Mouse (Mus musculus) MEL (cell line): ENCODE results near the gene Rpap1. TPM values are rescaled to one million over a fixed set of nuclear protein-coding genes. Genes with fewer than 3 reads are reported as not detected.

Experiments used
- DNase-seq: peaks from one replicate; pipeline ENCODE4 v3.0.0; 2011; ENCODE audit warnings: low read depth, low spot score
- H3K27ac ChIP-seq: 2 replicates; pipeline ENCODE4 v1.5.1; 2012; ENCODE audit warnings: low read depth, mild to moderate bottlenecking, control low read depth, low read length, moderate library complexity; ENCODE audit not compliant: control insufficient read depth
- H3K27me3 ChIP-seq, 2 experiments: fragments of 150-350 bp in 1 of 2; sonication (generic) in 1 of 2; 2 replicates each; pipeline ENCODE4 v1.6.1; 2012; ENCODE audit warnings: low read length in 2 of 2, mild to moderate bottlenecking in 2 of 2, improper control_type of control experiment in 1 of 2, moderate library complexity in 1 of 2; ENCODE audit not compliant: insufficient read depth in 2 of 2, control insufficient read depth in 1 of 2
- H3K36me3 ChIP-seq, 2 experiments: 2 replicates each; pipeline ENCODE4 v1.6.1; 2012 to 2014; ENCODE audit warnings: low read length in 2 of 2, improper control_type of control experiment in 1 of 2, inconsistent platforms in 1 of 2, mild to moderate bottlenecking in 1 of 2; ENCODE audit not compliant: insufficient read depth in 2 of 2, control insufficient read depth in 1 of 2
- H3K4me1 ChIP-seq, 2 experiments: fragments of 150-350 bp in 1 of 2; sonication (generic) in 1 of 2; 2 replicates each; pipeline ENCODE4 v1.6.1; 2012; ENCODE audit warnings: low read length in 2 of 2, improper control_type of control experiment in 1 of 2, mild to moderate bottlenecking in 1 of 2; ENCODE audit not compliant: insufficient read depth in 2 of 2, control insufficient read depth in 1 of 2
- H3K4me3 ChIP-seq, 2 experiments: fragments of 150-350 bp in 1 of 2; sonication (generic) in 1 of 2; 2 replicates each; pipeline ENCODE4 v1.5.1; 2012; ENCODE audit warnings: low read depth in 2 of 2, low read length in 2 of 2, mild to moderate bottlenecking in 2 of 2, moderate library complexity in 2 of 2, control low read depth in 1 of 2, improper control_type of control experiment in 1 of 2; ENCODE audit not compliant: control insufficient read depth in 1 of 2, insufficient read depth in 1 of 2
- H3K79me2 ChIP-seq: 2 replicates; pipeline ENCODE4 v1.6.1; 2012; ENCODE audit warnings: mild to moderate bottlenecking, low read length, moderate library complexity; ENCODE audit not compliant: control insufficient read depth, poor library complexity, insufficient read depth
- H3K9ac ChIP-seq: 2 replicates; pipeline ENCODE4 v1.6.1; 2012; ENCODE audit warnings: low read depth, mild to moderate bottlenecking, control low read depth, low read length, moderate library complexity; ENCODE audit not compliant: control insufficient read depth, poor library complexity, severe bottlenecking
- H3K9me3 ChIP-seq: fragments of 150-350 bp; sonication (generic); replicated peaks from 2 replicates; pipeline ENCODE4 v1.6.1; 2012; ENCODE audit warnings: mild to moderate bottlenecking, low read length, improper control_type of control experiment, moderate library complexity; ENCODE audit not compliant: insufficient read depth
- BHLHE40 ChIP-seq: IDR thresholded peaks from 2 replicates; pipeline ENCODE4 v1.6.1; 2012; ENCODE audit warnings: low read depth, mild to moderate bottlenecking, inconsistent platforms, low read length, improper control_type of control experiment, borderline replicate concordance
- CHD1 ChIP-seq: IDR thresholded peaks from 2 replicates; pipeline ENCODE4 v1.6.1; 2012; ENCODE audit warnings: low read depth, mild to moderate bottlenecking, inconsistent platforms, low read length, improper control_type of control experiment
- CHD2 ChIP-seq: IDR thresholded peaks from 2 replicates; pipeline ENCODE4 v1.6.1; 2011; ENCODE audit warnings: low read length, improper control_type of control experiment
- CTCF ChIP-seq, 3 experiments: IDR thresholded peaks in 2 of 3; conservative IDR thresholded peaks in 1 of 3; 2 replicates each; pipeline ENCODE4 v1.5.1; 2011 to 2012; ENCODE audit warnings: low read length in 3 of 3, low read depth in 2 of 3, mild to moderate bottlenecking in 2 of 3, improper control_type of control experiment in 1 of 3, inconsistent platforms in 1 of 3, mixed read lengths in 1 of 3, moderate library complexity in 1 of 3; ENCODE audit not compliant: control insufficient read depth in 1 of 3, insufficient read depth in 1 of 3, poor library complexity in 1 of 3, severe bottlenecking in 1 of 3
- E2F4 ChIP-seq: IDR thresholded peaks from 2 replicates; pipeline ENCODE4 v1.6.1; 2011; ENCODE audit warnings: low read depth, low read length, improper control_type of control experiment, borderline replicate concordance
- ELF1 ChIP-seq: IDR thresholded peaks from 2 replicates; pipeline ENCODE4 v1.6.1; 2014; ENCODE audit warnings: low read depth, mild to moderate bottlenecking, inconsistent platforms, low read length, improper control_type of control experiment, moderate library complexity
- EP300 ChIP-seq, 2 experiments: IDR thresholded peaks; 2 replicates each; pipeline ENCODE4 v1.6.1; 2011; ENCODE audit warnings: improper control_type of control experiment in 2 of 2, low read length in 2 of 2, low read depth in 1 of 2, mild to moderate bottlenecking in 1 of 2
- GABPA ChIP-seq: IDR thresholded peaks from 2 replicates; pipeline ENCODE4 v1.6.1; 2012; ENCODE audit warnings: low read depth, mild to moderate bottlenecking, inconsistent platforms, low read length, improper control_type of control experiment, moderate library complexity
- GATA1 ChIP-seq: IDR thresholded peaks from 2 replicates; pipeline ENCODE4 v1.6.1; 2011; ENCODE audit warnings: low read depth, low read length, improper control_type of control experiment
- HCFC1 ChIP-seq: IDR thresholded peaks from 2 replicates; pipeline ENCODE4 v1.6.1; 2012; ENCODE audit warnings: low read depth, mild to moderate bottlenecking, inconsistent platforms, low read length, improper control_type of control experiment, moderate library complexity
- JUND ChIP-seq: IDR thresholded peaks from 2 replicates; pipeline ENCODE4 v1.6.1; 2011; ENCODE audit warnings: low read depth, mild to moderate bottlenecking, improper control_type of control experiment, low read length
- MAFK ChIP-seq: IDR thresholded peaks from 2 replicates; pipeline ENCODE4 v1.6.1; 2011; ENCODE audit warnings: low read depth, mild to moderate bottlenecking, low read length, improper control_type of control experiment, borderline replicate concordance
- MAX ChIP-seq: IDR thresholded peaks from 2 replicates; pipeline ENCODE4 v1.6.1; 2011; ENCODE audit warnings: low read length, improper control_type of control experiment
- MAZ ChIP-seq: IDR thresholded peaks from 2 replicates; pipeline ENCODE4 v1.6.1; 2012; ENCODE audit warnings: low read depth, mild to moderate bottlenecking, inconsistent platforms, low read length, improper control_type of control experiment
- MEF2A ChIP-seq: IDR thresholded peaks from 2 replicates; pipeline ENCODE4 v1.6.1; 2014; ENCODE audit warnings: low read depth, mild to moderate bottlenecking, inconsistent platforms, low read length, improper control_type of control experiment; ENCODE audit not compliant: poor library complexity, insufficient replicate concordance, severe bottlenecking; ENCODE audit errors: extremely low read depth
- MXI1 ChIP-seq: IDR thresholded peaks from 2 replicates; pipeline ENCODE4 v1.6.1; 2011; ENCODE audit warnings: mild to moderate bottlenecking, low read depth, low read length, improper control_type of control experiment
- MYB ChIP-seq: IDR thresholded peaks from 2 replicates; pipeline ENCODE4 v1.6.1; 2011; ENCODE audit warnings: mild to moderate bottlenecking, low read depth, low read length, improper control_type of control experiment
- MYC ChIP-seq: IDR thresholded peaks from 2 replicates; pipeline ENCODE4 v1.6.1; 2011; ENCODE audit warnings: low read depth, mild to moderate bottlenecking, low read length, improper control_type of control experiment, moderate library complexity
- NELFE ChIP-seq: IDR thresholded peaks from 2 replicates; pipeline ENCODE4 v1.6.1; 2011; ENCODE audit warnings: low read depth, low read length, improper control_type of control experiment
- NRF1 ChIP-seq: IDR thresholded peaks from 2 replicates; pipeline ENCODE4 v1.6.1; 2014; ENCODE audit warnings: low read depth, mild to moderate bottlenecking, inconsistent platforms, low read length, improper control_type of control experiment, moderate library complexity; ENCODE audit not compliant: poor library complexity, insufficient read depth, severe bottlenecking
- POLR2A ChIP-seq, 2 experiments: IDR thresholded peaks; 2 replicates each; pipeline ENCODE4 v1.6.1; 2011 to 2012; ENCODE audit warnings: low read length in 2 of 2, mild to moderate bottlenecking in 2 of 2, control low read depth in 1 of 2, improper control_type of control experiment in 1 of 2, low read depth in 1 of 2, moderate library complexity in 1 of 2; ENCODE audit not compliant: control insufficient read depth in 1 of 2, insufficient read depth in 1 of 2, poor library complexity in 1 of 2
- POLR2AphosphoS2 ChIP-seq: IDR thresholded peaks from 2 replicates; pipeline ENCODE4 v1.6.1; 2011; ENCODE audit warnings: low read length, improper control_type of control experiment
- POLR2AphosphoS5 ChIP-seq: IDR thresholded peaks from 2 replicates; pipeline ENCODE4 v1.6.1; 2012; ENCODE audit warnings: low read depth, borderline replicate concordance, mild to moderate bottlenecking, inconsistent platforms, low read length, moderate library complexity, mixed read lengths
- RAD21 ChIP-seq: IDR thresholded peaks from 2 replicates; pipeline ENCODE4 v1.6.1; 2011; ENCODE audit warnings: mild to moderate bottlenecking, low read depth, low read length, improper control_type of control experiment
- RCOR1 ChIP-seq: IDR thresholded peaks from 2 replicates; pipeline ENCODE4 v1.6.1; 2012; ENCODE audit warnings: low read depth, mild to moderate bottlenecking, inconsistent platforms, low read length, improper control_type of control experiment
- SIN3A ChIP-seq: IDR thresholded peaks from 2 replicates; pipeline ENCODE4 v1.6.1; 2012; ENCODE audit warnings: low read length, improper control_type of control experiment, inconsistent platforms
- SMC3 ChIP-seq: IDR thresholded peaks from 2 replicates; pipeline ENCODE4 v1.6.1; 2011; ENCODE audit warnings: low read depth, low read length, improper control_type of control experiment
- TAL1 ChIP-seq: IDR thresholded peaks from 2 replicates; pipeline ENCODE4 v1.6.1; 2012; ENCODE audit warnings: mild to moderate bottlenecking, inconsistent platforms, low read length, moderate library complexity, mixed read lengths
- TBP ChIP-seq: IDR thresholded peaks from 2 replicates; pipeline ENCODE4 v1.8.0; 2011; ENCODE audit warnings: low read depth, low read length, improper control_type of control experiment
- TCF12 ChIP-seq: IDR thresholded peaks from 2 replicates; pipeline ENCODE4 v1.6.1; 2014; ENCODE audit warnings: low read depth, mild to moderate bottlenecking, inconsistent platforms, low read length, improper control_type of control experiment, moderate library complexity
- UBTF ChIP-seq: IDR thresholded peaks from 2 replicates; pipeline ENCODE4 v1.6.1; 2012; ENCODE audit warnings: low read depth, mild to moderate bottlenecking, inconsistent platforms, low read length, improper control_type of control experiment, moderate library complexity, borderline replicate concordance; ENCODE audit not compliant: insufficient read depth
- USF1 ChIP-seq: IDR thresholded peaks from 2 replicates; pipeline ENCODE4 v1.6.1; 2014; ENCODE audit warnings: low read depth, mild to moderate bottlenecking, inconsistent platforms, low read length, improper control_type of control experiment, moderate library complexity
- USF2 ChIP-seq, 2 experiments: IDR thresholded peaks; 2 replicates each; pipeline ENCODE4 v1.6.1; 2011 to 2012; ENCODE audit warnings: improper control_type of control experiment in 2 of 2, low read length in 2 of 2, borderline replicate concordance in 1 of 2, inconsistent platforms in 1 of 2, low read depth in 1 of 2, mild to moderate bottlenecking in 1 of 2; ENCODE audit not compliant: insufficient read depth in 1 of 2
- ZC3H11A ChIP-seq: IDR thresholded peaks from 2 replicates; pipeline ENCODE4 v1.6.1; 2012; ENCODE audit warnings: low read depth, mild to moderate bottlenecking, inconsistent platforms, low read length, improper control_type of control experiment
- ZMIZ1 ChIP-seq: IDR thresholded peaks from 2 replicates; pipeline ENCODE4 v1.6.1; 2012; ENCODE audit warnings: low read depth, mild to moderate bottlenecking, inconsistent platforms, low read length, improper control_type of control experiment, moderate library complexity
- ZNF384 ChIP-seq: IDR thresholded peaks from 2 replicates; pipeline ENCODE4 v1.6.1; 2012; ENCODE audit warnings: low read depth, mild to moderate bottlenecking, inconsistent platforms, low read length, improper control_type of control experiment
- polyA plus RNA-seq, 2 experiments: library from polyadenylated mRNA; stranded (reverse) in 1 of 2; unstranded in 1 of 2; fragments of >175 nt in 1 of 2; fragments of >200 nt in 1 of 2; gene quantifications; 2 replicates each; pipeline versions ENCODE4 v1.2.1 to v1.2.4; 2012; ENCODE audit warnings: low replicate concordance in 2 of 2, low read depth in 1 of 2; ENCODE audit not compliant: insufficient read length in 2 of 2, insufficient read depth in 1 of 2, missing spikeins in 1 of 2
- total RNA-seq: library from RNA; depleted of rRNA; stranded (reverse); fragments of 300-350 nt; gene quantifications from 2 replicates; pipeline ENCODE4 v1.2.3, GENCODE M21; 2012; rRNA removed

The Rpap1 gene
- total RNA-seq (12.9 and 13.6 TPM in 2 replicates), polyA plus RNA-seq (10 to 100 TPM in 1 of 2 experiments, not detected in 1; 26.8 TPM)

DNA sequence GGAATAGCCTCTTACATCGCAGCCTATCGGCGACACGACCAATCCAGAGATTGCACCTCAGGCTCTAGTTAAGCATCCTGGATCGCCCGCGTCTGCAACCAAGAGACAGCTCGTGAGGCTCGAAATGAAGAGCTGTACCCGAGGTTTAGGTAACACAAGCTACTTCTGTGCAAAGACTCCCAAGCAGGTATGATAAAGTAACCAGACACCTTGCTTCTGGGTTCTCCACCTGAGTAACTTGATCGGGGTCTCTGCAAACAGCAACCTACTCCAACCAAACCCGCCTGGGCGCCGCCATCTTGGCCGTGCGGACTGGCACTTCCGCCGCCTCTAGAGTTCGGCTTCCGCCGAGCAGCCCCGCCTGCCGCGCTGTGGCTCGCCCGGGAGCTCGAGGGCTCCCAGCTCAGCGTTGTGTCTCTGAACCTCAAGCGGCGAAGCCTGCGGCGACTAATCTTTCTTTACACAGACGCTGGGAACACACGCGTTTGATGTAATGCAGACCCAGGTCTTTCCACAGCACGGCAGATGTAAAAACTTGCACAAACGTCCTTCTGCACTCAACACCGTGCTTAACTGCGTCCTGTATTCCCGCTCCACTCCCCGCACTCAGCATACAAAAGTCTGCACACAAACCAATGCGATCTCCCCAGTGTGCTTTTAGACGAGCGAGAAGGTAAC, at the start of gene Rpap1:
Gene Rpap1, minus strand, starts transcription at position 332 of the 678 bp plus-strand sequence.
- Histone ChIP-seq H3K4me3 (peak within 1 kb of the TSS; percentile 87 to 98), H3K79me2 (peaks cover 1% of the 10 kb centered on the region), H3K36me3 (peaks cover 0 to 5% of the 10 kb centered on the region in 2 experiments; a peak in 2 of 4 replicates), H3K9ac (peak within 1 kb of the TSS; percentile 77), H3K9me3 (no peaks in the 10 kb centered on the region), H3K27ac (peak within 1 kb of the TSS; percentile 66), H3K4me1 (peaks cover 0 to 6% of the 10 kb centered on the region in 2 experiments; a peak in 2 of 4 replicates), H3K27me3 (no peaks in the 10 kb centered on the region)
- peak; percentile 90 for DNase-seq
- peak; percentile 87 for TF ChIP-seq TCF12
- peak; percentile 90 to 98 for TF ChIP-seq POLR2A (IDR thresholded peaks at IDR 0.05; ENCODE audit: control insufficient read depth in 1 of 2, insufficient read depth in 1 of 2, low read depth in 1 of 2, low read length in 2 of 2, poor library complexity in 1 of 2)
- peak; percentile 85 for TF ChIP-seq POLR2AphosphoS2
- peak; percentile 81 for TF ChIP-seq ZMIZ1
- TF ChIP-seq ELF1, result 0 out of 2 replicates have a peak, but pooled peaks have one; percentile 18
- no peak for TF ChIP-seq SMC3
- TF ChIP-seq ZNF384, result no peak
- TF ChIP-seq MAZ, result 0 out of 2 replicates have a peak, but pooled peaks have one; percentile 8
- peak; percentile 94 for TF ChIP-seq NELFE
- no peak for TF ChIP-seq UBTF
- TF ChIP-seq MYC, result no peak; the same call in 1 of the 2 replicates
- no peak; the same call in 1 of the 2 replicates for TF ChIP-seq E2F4
- no peak for TF ChIP-seq RAD21
- no peak for TF ChIP-seq GATA1
- TF ChIP-seq ZC3H11A, result no peak
- no peak for TF ChIP-seq USF2 (IDR thresholded peaks at IDR 0.05; ENCODE audit: borderline replicate concordance in 1 of 2, insufficient read depth in 1 of 2, low read depth in 1 of 2, low read length in 2 of 2)
- no peak for TF ChIP-seq MAFK
- no peak; a peak in 1 of 4 replicates for TF ChIP-seq EP300 (IDR thresholded peaks at IDR 0.05; ENCODE audit: low read depth in 1 of 2, low read length in 2 of 2)
- peak; percentile 57; the same call in 1 of the 2 replicates for TF ChIP-seq MAX
- no peak for TF ChIP-seq CHD2
- TF ChIP-seq CTCF (IDR thresholded peaks at IDR 0.05 in 2 of 3, conservative IDR thresholded peaks at IDR 0.05 in 1 of 3; ENCODE audit: control insufficient read depth in 1 of 3, insufficient read depth in 1 of 3, low read depth in 2 of 3, low read length in 3 of 3, poor library complexity in 1 of 3, severe bottlenecking in 1 of 3), result no peak
- TF ChIP-seq HCFC1, result peak; percentile 82
- TF ChIP-seq TBP, result peak; percentile 93
- no peak for TF ChIP-seq RCOR1
- TF ChIP-seq MYB, result no peak
- no peak for TF ChIP-seq POLR2AphosphoS5
- TF ChIP-seq GABPA, result no peak
- TF ChIP-seq CHD1, result no peak
- peak; percentile 66 for TF ChIP-seq MXI1
- TF ChIP-seq MEF2A, result no peak
- TF ChIP-seq JUND, result no peak
- no peak for TF ChIP-seq TAL1
- no peak; the same call in none of the 2 replicates for TF ChIP-seq SIN3A
- TF ChIP-seq BHLHE40, result no peak
- TF ChIP-seq USF1, result no peak
- no peak for TF ChIP-seq NRF1
